Mouse (Mus musculus) spleen, adult 12 weeks (tissue): ENCODE results near the gene Greb1.

Source experiments
- DNase-seq: peaks from one replicate; pipeline ENCODE4 v3.0.0; 2022; ENCODE audit warnings: low spot score

The Greb1 gene

DNA sequence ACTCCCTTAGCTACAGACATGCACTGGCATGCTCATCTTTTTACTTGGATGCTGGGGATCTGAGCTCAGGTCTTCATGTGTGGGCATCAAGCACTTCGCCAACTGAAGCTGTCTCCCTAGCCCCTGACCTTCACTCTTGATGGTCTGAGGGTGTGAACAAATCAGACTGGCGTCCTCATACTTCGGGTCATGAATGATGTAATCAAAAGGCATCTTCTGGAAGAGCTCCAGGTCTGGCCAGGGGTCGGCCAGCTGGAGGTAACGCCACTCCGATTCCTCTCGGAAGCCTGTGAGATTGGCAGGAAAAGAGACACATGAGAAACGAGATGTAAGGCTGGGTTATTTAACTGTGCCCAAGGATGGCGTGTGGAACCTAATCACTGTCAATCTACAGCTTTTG lies 110.1 kb downstream of the Greb1 start:
- DNase-seq: no peak

DNA sequence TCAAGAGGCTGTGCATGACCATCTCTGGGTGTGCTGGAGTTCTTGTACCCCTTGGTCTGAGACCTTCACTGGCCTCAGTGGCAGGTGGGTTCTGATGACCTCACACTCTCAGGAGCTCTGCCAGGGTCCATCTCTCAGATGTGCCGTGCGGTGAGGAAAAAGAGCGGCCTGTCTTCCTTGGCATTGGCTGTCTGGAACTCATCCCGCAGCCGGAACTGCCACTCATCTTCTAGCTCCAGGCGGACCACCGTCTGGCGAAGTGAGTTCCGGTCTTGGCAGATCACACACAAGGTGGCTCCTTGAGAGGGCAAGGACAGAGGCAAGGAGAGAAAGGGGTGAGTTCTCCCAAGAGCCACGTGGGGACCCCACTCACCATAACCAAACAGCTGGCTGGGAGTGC lies 128.4 kb downstream of the Greb1 start:
- DNase-seq: no peak

DNA sequence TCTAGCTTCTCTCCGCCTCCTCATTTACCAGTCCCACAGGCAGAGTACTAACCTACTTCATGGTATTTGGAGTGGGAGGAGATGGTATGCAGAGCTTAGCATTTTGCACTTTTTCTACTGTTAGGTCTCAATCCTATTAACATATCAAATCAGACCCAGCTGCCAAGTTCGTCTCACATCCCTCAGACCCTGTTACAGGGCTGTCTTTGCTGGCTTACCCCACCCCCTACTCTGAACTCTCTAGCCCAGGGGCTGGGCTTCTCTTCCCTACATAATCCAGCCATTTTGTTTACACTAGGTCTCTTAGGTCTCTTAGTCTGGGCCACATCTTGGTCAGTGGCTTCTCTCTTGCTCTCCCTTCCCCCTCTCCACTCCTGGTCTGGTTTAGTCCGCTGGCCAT lies 131.5 kb downstream of the Greb1 start:
- DNase-seq: no peak

DNA sequence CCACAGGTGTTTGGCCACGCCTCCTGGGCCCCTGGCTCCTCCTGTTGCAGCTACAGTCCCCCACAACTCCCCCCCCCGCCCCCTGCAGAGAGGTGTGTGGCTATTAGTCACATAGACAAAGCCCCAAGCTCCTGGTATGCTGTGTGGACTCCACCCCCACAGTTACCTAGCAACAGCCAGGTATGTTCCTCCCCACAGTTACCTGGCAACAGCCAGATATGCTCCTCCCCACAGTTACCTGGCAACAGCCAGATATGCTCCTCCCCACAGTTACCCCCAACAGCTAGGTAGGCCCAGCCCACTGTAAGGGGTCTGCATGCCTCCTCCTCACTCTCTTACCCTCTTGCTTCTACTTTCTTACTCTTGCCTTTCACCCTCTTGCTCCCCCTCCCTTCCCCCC lies 135.7 kb downstream of the Greb1 start:
- no peak for DNase-seq

DNA sequence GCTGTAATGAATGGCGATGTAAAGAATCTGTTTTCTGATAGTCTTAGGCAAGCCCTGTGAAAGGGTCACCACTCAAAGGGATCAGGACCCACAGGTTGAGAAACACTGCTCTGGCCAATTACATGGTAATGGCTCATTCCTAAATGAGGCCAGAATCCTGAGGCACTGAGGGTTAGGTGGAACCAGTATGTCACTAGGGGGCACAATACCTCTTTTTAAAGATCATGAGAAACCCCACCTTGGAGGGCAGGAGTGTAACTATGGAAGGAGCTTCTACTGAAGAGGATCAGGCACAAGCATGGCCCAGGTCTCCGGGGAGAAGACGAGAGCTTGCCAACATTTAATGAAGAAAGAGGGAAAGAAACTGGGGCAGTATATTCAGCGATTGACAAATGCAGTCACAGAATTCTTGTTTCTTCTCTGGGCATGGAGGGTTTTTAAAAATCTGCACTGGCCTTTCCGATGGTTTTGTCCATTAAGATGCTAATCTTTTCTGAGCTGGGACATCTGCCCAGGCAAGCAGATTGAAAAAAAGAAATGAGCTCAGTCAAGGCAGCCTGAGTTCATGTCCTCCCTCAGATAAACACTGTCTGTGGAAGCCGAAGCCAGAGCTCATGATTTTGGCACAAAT lies 137.6 kb downstream of the Greb1 start:
- DNase-seq: no peak

DNA sequence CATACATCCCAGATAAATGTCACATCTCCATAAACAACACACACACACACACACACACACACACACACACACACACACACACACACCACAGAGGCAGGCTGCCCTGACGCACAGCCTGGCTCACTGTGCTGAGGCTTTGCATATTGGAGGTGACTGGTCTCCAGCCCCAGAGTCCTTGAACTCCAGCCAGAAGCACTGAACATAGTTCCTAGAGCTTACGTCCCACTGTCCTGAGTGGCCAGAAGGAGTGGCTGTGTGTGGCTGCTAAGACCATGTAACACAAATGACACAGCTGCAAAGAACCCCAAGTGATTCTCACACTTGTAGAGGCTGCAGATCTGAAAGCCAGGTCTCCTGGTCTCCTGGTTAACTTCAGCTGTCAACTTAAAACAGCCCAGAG lies 138.8 kb downstream of the Greb1 start:
- no peak for DNase-seq

DNA sequence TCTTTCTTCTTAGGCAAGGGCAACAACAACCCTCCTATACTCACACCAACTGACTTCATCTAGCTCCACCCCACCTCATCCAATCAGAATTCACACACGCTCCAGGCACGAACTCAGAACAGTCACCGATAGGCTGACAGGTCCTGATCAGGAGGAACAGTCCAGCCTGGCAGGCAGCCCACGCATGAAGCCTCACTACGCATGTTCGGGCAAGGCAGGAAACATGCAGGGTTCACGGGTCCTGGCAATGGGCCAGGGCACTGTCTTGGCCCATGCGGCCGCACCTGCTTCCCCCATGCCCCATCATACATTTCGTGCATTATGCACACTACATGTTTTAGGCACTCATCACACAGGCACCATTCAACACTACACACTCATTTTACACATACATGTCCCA lies 139.2 kb downstream of the Greb1 start:
- no peak for DNase-seq

DNA sequence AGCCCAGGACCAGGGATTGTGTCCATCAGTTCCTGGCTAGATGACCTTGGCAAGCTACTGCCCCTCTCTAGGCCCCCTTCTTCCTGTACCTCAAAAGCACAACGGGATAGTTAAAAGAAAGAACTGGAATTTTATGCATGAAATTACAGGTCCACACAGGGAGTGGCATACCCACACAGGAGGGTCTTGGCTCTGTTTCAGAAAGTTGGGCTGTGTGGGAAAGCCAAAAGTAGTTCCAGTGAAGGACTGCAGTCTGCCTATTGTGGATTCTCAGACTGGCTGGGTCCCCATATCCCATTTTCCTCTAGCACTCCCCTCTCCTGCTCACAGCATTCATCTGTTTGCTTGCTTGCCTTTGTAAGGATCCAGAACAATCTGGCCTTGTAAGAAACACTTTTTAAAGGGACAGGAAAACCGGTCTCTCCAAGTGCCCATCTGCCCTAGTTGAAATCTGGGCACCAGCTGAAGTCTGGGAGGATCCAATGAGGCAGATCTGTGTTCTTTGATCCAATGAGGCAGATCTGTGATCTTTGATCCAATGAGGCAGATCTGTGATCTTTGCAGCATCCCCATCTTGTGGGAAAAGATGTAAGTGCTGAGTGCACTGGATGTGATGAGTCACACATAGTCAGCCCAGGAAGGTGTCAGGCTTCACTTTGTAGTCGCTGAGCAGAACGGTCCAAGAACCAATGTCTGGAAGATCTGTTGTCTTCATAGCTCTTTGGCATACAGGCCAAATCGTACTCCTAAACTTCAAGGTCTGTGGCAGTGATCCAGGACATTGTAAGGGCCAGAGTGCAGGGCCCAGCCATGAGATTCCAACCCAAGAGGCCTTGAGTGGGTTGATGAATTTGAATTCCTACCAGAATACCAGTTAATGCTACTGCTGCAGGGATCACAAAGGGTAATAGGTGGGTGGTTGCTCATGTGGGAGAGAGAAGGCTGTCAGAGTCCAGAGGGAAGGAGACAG lies 143.5 kb downstream of the Greb1 start:
- DNase-seq: no peak

DNA sequence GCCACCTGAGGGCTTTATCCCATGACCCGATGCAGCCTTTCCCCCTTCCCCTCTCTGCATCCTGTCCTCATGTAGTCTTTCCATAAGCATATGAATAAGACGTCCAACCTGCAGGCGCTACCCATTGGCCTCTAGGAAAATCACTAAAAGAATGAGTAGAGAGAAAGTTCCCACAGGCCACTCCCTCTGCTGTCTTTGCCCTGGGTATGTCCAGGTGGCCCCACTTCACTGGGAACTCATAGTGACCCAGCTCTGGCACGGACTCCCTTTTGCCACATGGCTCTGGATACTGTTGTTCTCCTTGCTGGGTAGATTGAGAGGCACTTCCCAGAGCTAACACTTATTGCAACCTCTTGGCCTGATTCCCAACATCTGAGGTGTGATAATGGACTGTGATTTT lies 145.1 kb downstream of the Greb1 start:
- no peak for DNase-seq

DNA sequence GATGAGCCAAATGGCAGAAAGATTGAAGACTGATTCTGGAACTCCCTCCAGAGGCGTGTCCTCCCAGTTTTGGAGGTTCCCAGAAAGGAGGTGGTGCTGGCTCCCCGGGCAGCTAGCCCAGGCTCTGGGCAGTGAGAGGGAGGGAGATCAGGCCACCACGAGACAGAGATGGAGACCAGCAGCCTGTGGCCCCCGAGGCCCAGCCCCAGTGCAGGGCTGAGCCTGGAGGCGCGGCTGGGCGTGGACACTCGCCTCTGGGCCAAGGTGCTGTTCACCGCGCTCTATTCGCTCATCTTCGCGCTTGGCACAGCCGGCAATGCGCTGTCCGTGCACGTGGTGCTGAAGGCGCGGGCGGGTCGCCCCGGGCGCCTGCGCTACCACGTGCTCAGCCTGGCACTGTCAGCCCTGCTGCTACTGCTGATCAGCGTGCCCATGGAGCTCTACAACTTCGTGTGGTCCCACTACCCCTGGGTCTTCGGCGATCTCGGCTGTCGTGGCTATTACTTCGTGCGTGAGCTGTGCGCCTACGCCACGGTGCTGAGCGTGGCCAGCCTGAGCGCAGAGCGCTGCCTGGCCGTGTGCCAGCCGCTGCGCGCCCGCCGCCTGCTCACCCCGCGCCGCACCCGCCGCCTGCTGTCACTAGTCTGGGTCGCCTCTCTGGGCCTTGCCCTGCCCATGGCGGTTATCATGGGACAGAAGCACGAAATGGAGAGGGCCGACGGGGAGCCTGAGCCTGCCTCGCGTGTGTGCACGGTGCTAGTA lies 147.2 kb downstream of the Greb1 start, which contains the start of gene Ntsr2:
TSS of gene Ntsr2 (plus strand) at position 51 of the 762 bp plus-strand sequence.
- no peak for DNase-seq

DNA sequence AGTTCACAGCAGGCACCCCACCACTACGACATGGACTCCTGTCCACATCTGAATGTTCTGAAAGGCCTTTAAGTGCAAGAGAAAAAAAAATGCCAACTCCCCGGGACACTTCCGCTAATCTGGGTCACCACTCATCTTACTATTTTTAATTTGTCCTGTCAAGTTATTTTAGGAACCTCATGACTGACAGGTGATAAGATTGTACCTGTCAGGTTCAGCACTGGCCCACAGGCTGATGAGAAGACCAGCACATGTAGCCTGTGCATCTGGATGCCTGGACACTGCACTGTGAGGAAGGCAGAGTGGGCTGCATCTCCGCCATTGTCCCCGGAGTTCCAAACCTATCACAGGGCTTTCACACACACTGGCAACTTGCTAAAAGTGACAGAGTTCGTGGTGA lies 150.9 kb downstream of the Greb1 start:
- no peak for DNase-seq

DNA sequence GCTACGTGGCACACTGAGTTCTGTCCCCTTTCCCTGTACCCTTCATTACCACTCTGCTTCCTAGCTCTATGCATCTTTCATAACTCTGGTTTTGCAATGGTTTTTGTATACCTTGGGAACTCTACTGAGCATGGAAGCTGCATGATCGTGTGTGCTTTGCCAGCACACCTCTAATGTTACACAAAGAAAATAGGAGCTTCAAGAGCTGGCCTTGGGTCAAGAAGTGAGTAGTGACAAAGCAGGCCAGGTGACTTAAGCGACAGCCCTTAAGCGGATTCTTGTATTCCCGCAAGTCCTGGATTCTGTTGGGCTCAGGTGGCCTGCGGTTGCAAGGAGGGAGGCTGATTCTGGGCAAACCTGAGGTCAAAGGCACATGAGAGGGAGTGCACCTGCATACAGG lies 152.4 kb downstream of the Greb1 start:
- DNase-seq: no peak

DNA sequence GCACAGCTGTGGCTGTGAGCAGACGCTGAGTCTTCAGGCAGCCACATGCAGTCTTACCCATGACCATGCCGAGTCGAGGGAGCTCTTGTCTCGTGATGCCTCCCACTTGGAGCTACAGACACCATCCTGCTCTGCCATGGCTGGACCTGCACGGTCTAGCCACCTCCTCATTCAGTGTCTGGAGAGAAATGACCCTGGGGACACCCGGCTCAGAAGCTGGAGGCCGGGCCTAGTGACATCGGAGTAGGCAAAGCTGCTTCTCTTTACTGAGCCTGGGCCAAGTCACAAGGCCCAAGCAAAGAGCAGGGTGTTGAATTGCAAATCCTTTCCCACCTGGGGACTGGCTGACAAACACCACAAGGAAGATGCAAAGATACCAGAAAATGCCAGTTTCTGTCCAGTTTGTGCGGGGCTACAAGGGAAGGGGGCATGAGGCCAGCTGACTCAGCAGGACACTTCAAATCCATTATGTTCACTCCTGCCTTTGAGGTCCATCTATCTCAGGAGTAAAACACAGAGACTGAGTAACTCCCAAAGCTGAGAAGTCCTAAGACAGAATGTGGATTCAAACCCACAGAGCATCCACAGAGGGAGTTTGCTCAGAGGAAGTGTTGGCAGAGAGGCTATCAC lies 153.8 kb downstream of the Greb1 start:
- DNase-seq: no peak

DNA sequence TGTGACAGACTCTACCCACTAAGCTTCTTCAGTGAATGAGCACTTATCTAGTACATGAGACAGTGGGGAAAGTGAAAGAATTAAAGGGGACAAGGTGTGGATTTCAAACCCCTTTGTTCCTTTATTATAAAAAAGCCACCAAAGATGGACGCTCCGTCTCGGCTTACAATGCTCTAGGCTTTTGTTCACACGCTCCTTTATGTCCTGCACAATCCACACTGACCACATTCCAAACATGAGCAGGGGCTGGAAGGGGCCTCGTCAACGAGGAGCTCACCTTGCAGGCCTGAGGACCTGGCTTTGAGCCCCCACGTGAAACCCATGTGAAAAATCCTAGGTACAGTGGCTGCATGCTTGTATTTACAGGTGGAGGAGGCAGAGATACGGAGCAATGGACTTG lies 156.0 kb downstream of the Greb1 start:
- no peak for DNase-seq

DNA sequence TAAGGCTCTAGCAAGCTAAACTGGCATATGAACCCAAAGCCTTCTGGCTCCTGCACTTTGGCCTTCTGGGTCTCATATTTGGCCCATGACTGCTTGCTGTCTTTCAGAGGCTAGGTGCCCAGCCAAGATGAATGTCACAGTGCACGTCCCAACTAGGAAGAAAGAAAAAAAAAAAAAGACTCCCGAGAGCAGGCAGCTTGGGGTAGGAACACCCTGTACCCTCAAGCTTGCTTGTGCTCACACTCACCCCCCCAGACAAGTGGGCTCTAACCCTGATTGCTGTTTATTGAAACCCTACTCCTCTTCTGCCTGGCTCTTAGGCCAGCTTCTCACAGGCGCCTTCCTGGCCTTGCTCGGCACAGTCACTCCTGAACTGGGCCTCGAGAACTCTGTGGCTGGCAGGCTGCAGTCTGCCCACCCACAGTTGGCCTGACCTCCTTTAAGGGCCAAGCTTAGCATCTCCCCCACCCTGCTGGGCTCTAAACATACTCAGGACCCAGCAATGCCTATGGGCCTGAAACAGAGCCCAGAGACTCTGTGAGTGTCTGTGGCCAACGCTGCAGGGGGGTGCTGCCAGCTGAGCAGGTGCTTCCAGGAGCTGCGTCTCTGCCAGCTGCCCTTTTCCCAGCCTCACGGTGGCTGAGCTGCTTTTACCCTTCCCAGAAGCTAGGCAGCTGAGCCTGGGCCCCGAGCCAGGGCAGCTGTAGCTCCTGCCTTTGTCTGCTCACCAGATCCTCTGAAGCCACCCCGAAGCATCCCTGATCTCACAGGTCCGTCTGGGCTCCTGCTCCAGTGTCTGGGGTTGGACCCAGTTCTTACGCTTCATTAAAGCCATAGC lies 157.0 kb downstream of the Greb1 start:
- no peak for DNase-seq

DNA sequence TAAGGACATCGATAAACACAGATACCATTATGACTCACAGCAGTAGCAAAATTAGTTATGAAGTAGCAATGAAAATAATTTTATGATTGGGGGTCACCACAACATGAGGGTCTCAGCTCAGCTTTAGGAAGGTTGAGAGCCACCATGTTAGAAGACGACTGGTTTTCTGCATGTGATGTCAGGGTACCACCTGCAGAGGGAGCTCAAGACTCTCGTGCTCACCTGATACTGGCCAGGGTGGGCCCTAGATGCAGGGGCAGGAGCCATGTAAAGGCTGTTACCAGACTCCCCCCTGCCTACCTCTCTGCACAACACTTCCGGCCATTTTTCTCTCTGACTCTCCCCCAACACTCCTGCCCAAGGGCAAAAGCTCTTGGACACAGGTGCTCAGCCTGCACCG lies 158.7 kb downstream of the Greb1 start:
- no peak for DNase-seq

DNA sequence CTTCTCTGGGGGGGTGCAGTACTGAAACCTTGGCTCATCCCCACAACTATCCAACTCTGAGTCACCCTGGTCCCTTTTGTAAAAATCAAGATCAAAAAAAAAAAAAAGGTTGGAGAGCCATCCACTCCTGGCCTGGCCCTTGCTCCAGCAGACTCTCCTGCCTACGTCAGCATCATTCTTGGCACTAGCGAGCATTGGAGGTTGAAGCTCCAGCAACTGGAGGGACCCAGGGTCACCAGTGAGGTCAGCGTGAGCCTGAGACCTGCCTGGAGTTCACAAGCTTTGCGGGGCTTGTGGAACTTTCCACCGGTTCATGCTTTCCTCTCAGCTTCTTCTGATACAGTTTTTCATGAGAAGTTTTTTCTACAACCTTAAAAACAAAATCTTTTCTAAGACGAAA lies 160.6 kb downstream of the Greb1 start:
- no peak for DNase-seq

DNA sequence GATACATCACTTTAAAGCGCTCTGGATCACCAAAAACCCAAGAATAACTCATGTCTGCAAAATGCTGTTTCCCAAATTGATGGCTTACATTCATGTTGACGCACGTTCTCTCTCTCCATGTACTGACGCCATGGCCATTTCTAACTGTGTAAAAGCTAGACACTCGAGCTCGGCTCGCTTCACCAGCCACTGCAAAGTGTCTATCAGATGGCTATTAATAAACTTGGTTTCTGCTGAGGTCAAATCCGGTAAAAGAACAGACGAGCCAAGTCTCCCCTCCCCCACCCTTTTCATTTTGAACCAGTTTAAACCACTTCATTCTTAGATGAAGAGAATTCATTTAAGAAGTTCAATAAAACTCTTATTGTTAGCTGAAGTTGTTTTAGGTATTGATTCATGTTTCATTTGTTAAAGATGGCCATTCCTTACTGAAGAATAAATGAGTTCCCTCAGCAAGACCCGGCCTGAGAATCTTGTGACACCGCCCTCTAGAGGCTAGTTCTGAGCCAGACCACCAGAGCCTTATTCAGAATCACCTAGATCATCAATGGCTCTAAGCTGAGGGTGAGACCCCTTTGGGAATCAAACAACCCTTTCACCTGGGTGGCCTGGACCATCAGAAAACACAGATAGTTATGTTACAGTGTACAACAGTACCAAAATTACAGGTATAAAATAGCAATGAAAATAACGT lies 161.5 kb downstream of the Greb1 start:
- DNase-seq: no peak

DNA sequence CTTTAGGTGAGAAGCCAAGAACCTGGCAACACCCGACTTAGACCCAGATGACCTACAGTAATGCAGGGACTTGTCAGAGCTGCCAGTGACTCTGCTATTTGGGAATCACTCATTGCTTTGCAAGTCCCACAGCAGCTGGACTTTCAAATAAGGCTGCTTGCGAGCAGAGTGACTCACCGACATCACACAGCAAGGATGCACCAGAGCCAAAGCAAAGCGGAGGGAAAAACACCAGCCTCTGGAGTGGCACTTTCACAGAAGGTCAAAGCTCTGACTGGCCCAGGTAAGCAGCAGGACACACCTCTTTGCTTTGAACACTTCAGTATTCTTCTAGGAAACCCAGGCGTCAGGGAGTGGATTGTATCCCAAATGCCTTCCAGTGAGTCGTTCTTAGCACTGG lies 164.9 kb downstream of the Greb1 start:
- no peak for DNase-seq

DNA sequence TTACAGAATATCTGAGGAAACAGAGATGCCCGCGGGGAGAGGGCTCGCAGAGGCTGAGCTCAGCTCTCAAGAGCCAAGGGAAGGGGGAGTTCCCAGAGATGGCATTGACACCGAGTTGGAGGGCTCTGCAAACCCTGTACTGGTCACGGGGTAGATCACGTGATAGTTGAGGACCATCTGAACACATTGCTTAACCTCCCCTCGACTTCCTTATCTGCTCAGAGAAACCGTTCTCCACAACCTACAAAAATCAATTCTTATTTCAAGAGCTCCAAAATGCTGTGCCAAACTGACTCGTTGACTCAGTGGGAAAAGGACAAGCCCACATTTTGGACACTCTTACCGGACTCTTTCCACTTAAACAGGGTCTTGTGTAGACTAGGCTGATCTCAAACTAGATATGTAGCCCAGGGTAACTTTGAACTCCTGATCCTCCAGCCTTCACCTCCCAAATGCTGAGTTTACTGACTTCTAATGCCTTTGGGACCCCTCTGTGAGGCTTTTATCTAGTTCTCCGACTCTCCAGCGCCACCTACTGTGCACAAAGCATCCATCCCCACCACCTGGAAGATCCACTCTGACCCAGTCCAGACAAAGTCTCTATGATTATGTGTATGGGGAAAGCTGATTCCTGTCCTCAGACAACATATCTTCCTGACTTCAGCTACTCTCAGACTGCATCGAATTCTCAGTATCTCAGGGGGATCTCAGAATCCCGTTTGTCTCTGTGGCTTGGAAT lies 166.4 kb downstream of the Greb1 start:
- no peak for DNase-seq
